Mouse (Mus musculus): Measurements from ENCODE around the gene Ccdc84.

DNA sequence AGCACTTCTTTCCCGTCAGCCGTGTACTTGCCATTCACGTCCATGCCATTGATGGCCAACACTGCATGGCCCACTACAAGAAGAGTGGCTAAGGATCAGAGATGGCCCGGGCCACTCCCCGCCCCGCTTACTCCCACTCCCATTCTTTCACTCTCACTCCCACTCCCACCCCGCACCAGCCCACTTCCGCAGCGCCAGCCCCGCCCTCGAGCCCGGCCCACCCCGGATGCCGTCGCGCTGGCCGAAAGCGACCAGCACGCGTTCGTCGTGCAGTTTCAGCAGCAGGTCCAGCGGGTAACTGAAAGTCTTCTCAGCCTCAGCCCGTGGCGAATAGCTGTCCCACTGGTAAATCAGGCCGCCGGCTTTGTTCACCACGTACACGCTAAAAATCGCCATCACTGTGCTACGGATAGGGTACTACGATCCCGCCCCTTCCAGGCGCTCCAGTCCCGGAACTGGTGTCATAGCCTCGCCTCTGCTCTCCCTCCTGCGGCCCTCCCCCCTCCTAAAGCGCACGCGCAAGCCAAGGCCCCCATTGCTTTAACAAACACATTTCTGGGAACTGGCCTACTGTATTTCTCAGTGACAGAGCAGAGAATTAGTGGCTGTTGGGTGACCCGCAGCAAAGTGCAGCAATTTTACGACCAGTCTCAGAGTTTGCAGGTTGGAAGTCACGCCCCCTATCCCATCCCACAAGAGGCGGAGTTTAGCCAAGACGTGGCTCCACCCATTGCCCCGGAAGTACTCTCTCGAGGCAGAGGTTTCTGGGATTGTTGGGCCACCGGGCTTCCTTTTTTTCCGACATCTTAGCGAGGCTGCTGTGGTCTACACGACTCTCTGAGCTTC is 11.2 kb downstream of the Ccdc84 start, which contains the start of the genes Rps25 and Trappc4:
- TF ChIP-seq CTCF (conservative IDR thresholded peaks at IDR 0.05; ENCODE audit: low read length) = no peak
- TF ChIP-seq NANOG (IDR thresholded peaks at IDR 0.05; ENCODE audit: borderline replicate concordance, low read length) = no peak
- TF ChIP-seq POU5F1 (IDR thresholded peaks at IDR 0.05; ENCODE audit: borderline replicate concordance, low read length) = no peak
